ENCODE assay signal across 11 mouse cellular contexts in genomic region chr7:134032959-134033366, GRCm38 (mm10).
DNase-seq lines count a peak whose midpoint lies in the region; ATAC-seq lines count a peak whose summit lies in the region.
"Had no signal": no experiment of that assay in that cellular context is flagged by ENCODE, and none has a peak within 500 bp of the region (broad histone marks: within the 10 kb centered on the region; RNA-seq: fewer than 3 reads in every experiment).

No protein-coding gene starts in this region.

- peak overlapping the region; percentile 32; the same call in 1 of the 2 replicates for H3K27ac ChIP-seq in kidney, embryonic 16.5 days (ENCODE audit: low read length)
- peak overlapping the region; percentile 85 for H3K27ac ChIP-seq in embryonic facial prominence, embryonic 15.5 days (replicated peaks)
- H3K27ac ChIP-seq: hindbrain, embryonic 14.5 days had no signal

- no peaks in the 10 kb centered on the region for H3K36me3 ChIP-seq in kidney, embryonic 16.5 days (ENCODE audit: insufficient read depth, low read length)
- H3K36me3 ChIP-seq in embryonic facial prominence, embryonic 15.5 days: no peaks in the 10 kb centered on the region

- H3K4me1 ChIP-seq in kidney, embryonic 16.5 days (ENCODE audit: insufficient read depth, low read length): peaks cover 4% of the 10 kb centered on the region; the same call in 1 of the 2 replicates
- H3K4me1 ChIP-seq in embryonic facial prominence, embryonic 15.5 days: peaks cover 46% of the 10 kb centered on the region

- no peak for DNase-seq in kidney, postnatal 36 days
- DNase-seq in right cerebral cortex, postnatal 36 days (ENCODE audit: low spot score in 2 of 2): peak; percentile 14 to 15
- DNase-seq in right cerebral cortex, adult 2 months (ENCODE audit: low spot score in 2 of 2): no peak
- peak; percentile 61 for DNase-seq in telencephalon, adult 2 months (ENCODE audit: low read depth, low spot score)
- DNase-seq in cerebellum, postnatal 36 days: no peak
- no peak for DNase-seq in layer of hippocampus, postnatal 10 days (ENCODE audit: low spot score in 2 of 2)
- DNase-seq: cerebellum, postnatal 25 days had no signal

- no peak overlapping the region for H3K4me2 ChIP-seq in kidney, embryonic 16.5 days (replicated peaks; ENCODE audit: low read depth, low read length)
- no peak overlapping the region for H3K4me2 ChIP-seq in embryonic facial prominence, embryonic 15.5 days (replicated peaks)
- H3K4me2 ChIP-seq: hindbrain, embryonic 14.5 days had no signal

- H3K27me3 ChIP-seq in kidney, embryonic 16.5 days (ENCODE audit: insufficient read depth, low read length): no peaks in the 10 kb centered on the region
- H3K27me3 ChIP-seq in embryonic facial prominence, embryonic 15.5 days: no peaks in the 10 kb centered on the region
- H3K27me3 ChIP-seq: Patski had no signal

- ATAC-seq in kidney, embryonic 16.5 days (ENCODE audit: low FRiP score, low TSS enrichment): no peak
- ATAC-seq in embryonic facial prominence, embryonic 15.5 days (ENCODE audit: insufficient number of reproducible peaks, low FRiP score, low TSS enrichment, low read depth): peak; percentile 81
- ATAC-seq: Patski had no signal

- no peak overlapping the region for H3K9ac ChIP-seq in kidney, embryonic 16.5 days (replicated peaks; ENCODE audit: low read length)
- H3K9ac ChIP-seq in embryonic facial prominence, embryonic 15.5 days: no peak overlapping the region
- H3K9ac ChIP-seq: hindbrain, embryonic 14.5 days had no signal

- H3K9me3 ChIP-seq in kidney, embryonic 16.5 days (ENCODE audit: low read length): no peaks in the 10 kb centered on the region
- H3K9me3 ChIP-seq in embryonic facial prominence, embryonic 15.5 days (replicated peaks): no peaks in the 10 kb centered on the region

- 22% methylated on average over 6 of the region's 6 CpGs for WGBS in kidney, embryonic 16.5 days
- 13% methylated on average over 6 of the region's 6 CpGs for WGBS in embryonic facial prominence, embryonic 15.5 days

- no peak overlapping the region for H3K4me3 ChIP-seq in kidney, embryonic 16.5 days (ENCODE audit: low read length)
- no peak overlapping the region for H3K4me3 ChIP-seq in embryonic facial prominence, embryonic 15.5 days (replicated peaks)

Comparison
In these comparisons a context has a peak if more than half of its experiments do, and no peak if none do; other contexts are left out.
1. DNase-seq: peak in right cerebral cortex, postnatal 36 days (2 of 2) and telencephalon, adult 2 months (single experiment); none in kidney, postnatal 36 days (0 of 2), right cerebral cortex, adult 2 months (0 of 2), cerebellum, postnatal 36 days (0 of 2) and layer of hippocampus, postnatal 10 days (0 of 2).